Mouse (Mus musculus) liver, embryonic 14.5 days (tissue): ENCODE measurements at regions not wholly inside any gene's neighbourhood (a gene's known extent, or its start where the extent isn't known, plus 50 kb on each side); places are given as distances from the start of the nearest gene placed in this dataset.

Experiments
- CTCF ChIP-seq: IDR thresholded peaks from 2 replicates; pipeline ENCODE4 v1.5.1; 2016; ENCODE audit warnings: antibody characterized with exemption, low read depth, control low read depth
- EP300 ChIP-seq: IDR thresholded peaks from 2 replicates; pipeline ENCODE4 v1.6.1; 2016; ENCODE audit warnings: antibody characterized with exemption, low read depth

DNA sequence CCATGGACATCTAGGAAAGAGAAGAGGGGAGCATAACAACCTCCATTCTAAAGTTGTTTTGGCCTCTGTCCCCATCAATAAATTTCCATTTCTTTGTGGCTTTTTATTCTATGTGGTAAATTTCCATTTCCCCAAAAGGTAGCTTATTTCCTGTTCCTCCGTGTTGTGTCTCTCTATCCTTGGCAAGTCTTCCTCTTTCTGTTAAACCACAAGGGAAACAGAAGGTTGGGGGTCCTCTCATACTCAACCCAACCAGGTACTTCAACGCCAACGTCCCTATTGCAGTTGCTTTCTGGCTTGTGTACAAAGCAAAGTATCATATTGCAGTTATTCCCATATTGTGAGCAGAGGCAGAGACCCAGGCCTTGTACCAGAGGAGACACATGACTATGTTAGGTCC is 434.7 kb upstream of the Pdcd1 start:
- TF ChIP-seq CTCF, result no peak
- TF ChIP-seq EP300, result no peak
